9 mouse cellular contexts compared by ENCODE assay signal in the genomic region with DNA sequence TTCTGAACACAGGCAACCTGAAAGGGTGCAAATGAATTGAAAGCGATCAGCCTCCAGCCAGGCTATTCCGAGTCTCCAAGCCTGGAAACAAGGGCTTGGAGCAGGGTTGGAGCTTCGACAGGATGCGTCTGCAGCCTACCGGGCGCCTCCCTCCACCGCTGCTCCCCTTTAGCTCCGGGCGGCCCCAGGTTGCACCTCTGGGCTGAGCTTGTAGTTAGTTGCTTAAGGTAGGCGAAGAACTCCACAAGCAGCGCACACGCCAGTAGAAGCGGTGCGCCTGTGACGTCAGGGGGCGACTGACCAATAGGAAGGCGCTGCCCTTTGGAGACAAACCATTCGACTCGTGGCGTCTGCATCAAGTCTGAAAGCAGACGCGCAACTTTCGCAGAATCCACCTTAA. TPM values are rescaled to one million over a fixed set of nuclear protein-coding genes. Genes with fewer than 3 reads are reported as not detected.
DNase-seq lines count a peak whose midpoint lies in the region; ATAC-seq lines count a peak whose summit lies in the region.
"Had no signal": no experiment of that assay in that cellular context is flagged by ENCODE, and none has a peak within 500 bp of the region (broad histone marks: within the 10 kb centered on the region; RNA-seq: fewer than 3 reads in every experiment).

No protein-coding gene starts in this region.

- peak overlapping the region; percentile 55 for H3K4me3 ChIP-seq in heart, embryonic 11.5 days (ENCODE audit: low read depth, low read length)
- H3K4me3 ChIP-seq in forebrain, embryonic 12.5 days (replicated peaks) = peak overlapping the region; percentile 59
- H3K4me3 ChIP-seq in midbrain, embryonic 12.5 days = peak overlapping the region; percentile 49

- H3K9ac ChIP-seq in heart, embryonic 11.5 days (ENCODE audit: low read depth, low read length) = no peak overlapping the region
- peak overlapping the region; percentile 83 for H3K9ac ChIP-seq in forebrain, embryonic 12.5 days
- no peak overlapping the region for H3K9ac ChIP-seq in midbrain, embryonic 12.5 days (replicated peaks)

- H3K27ac ChIP-seq in heart, embryonic 11.5 days (ENCODE audit: low read depth, low read length) = no peak overlapping the region
- peak overlapping the region; percentile 97 for H3K27ac ChIP-seq in forebrain, embryonic 12.5 days
- no peak overlapping the region for H3K27ac ChIP-seq in midbrain, embryonic 12.5 days (replicated peaks)
- H3K27ac ChIP-seq: macrophage had no signal

- DNase-seq in heart, adult 18-20 months = no peak
- peak; percentile 90 for DNase-seq in ZHBTc4 (ENCODE audit: low read depth, low spot score)
- peak; percentile 56 to 61 for DNase-seq in kidney, postnatal 4 days
- DNase-seq in B cell, adult 2 months = no peak
- DNase-seq in natural killer cell, adult 2 months (ENCODE audit: low spot score in 2 of 2) = no peak

- ATAC-seq in heart, embryonic 11.5 days (replicated peaks; ENCODE audit: insufficient number of reproducible peaks, low FRiP score, low TSS enrichment) = peak; percentile 27; the same call in 1 of the 2 replicates
- peak; percentile 82 for ATAC-seq in forebrain, embryonic 12.5 days (ENCODE audit: low FRiP score)
- ATAC-seq in midbrain, embryonic 12.5 days (ENCODE audit: low FRiP score, low read depth) = peak; percentile 77

- no peaks in the 10 kb centered on the region for H3K36me3 ChIP-seq in heart, embryonic 11.5 days (ENCODE audit: control insufficient read depth, insufficient read depth, low read length)
- H3K36me3 ChIP-seq in forebrain, embryonic 12.5 days (replicated peaks) = no peaks in the 10 kb centered on the region
- H3K36me3 ChIP-seq in midbrain, embryonic 12.5 days = no peaks in the 10 kb centered on the region

- peak overlapping the region; percentile 96 for H3K4me2 ChIP-seq in heart, embryonic 11.5 days
- H3K4me2 ChIP-seq in forebrain, embryonic 12.5 days = peak overlapping the region; percentile 76
- H3K4me2 ChIP-seq in midbrain, embryonic 12.5 days (replicated peaks) = peak overlapping the region; percentile 77

- H3K27me3 ChIP-seq in heart, embryonic 11.5 days (ENCODE audit: control insufficient read depth, insufficient read depth, low read length) = peaks cover 81% of the 10 kb centered on the region
- peaks cover 93% of the 10 kb centered on the region for H3K27me3 ChIP-seq in forebrain, embryonic 12.5 days
- H3K27me3 ChIP-seq in midbrain, embryonic 12.5 days = peaks cover 94% of the 10 kb centered on the region

- WGBS in heart, embryonic 11.5 days (ENCODE audit: insufficient replicate concordance) = under 1% methylated on average over 23 of the region's 23 CpGs
- WGBS in forebrain, embryonic 12.5 days = under 1% methylated on average over 22 of the region's 23 CpGs
- WGBS in midbrain, embryonic 12.5 days = under 1% methylated on average over 23 of the region's 23 CpGs

- peaks cover 21% of the 10 kb centered on the region for H3K4me1 ChIP-seq in heart, embryonic 11.5 days (ENCODE audit: control insufficient read depth, insufficient read depth, low read length)
- peaks cover 20% of the 10 kb centered on the region for H3K4me1 ChIP-seq in forebrain, embryonic 12.5 days
- peaks cover 22% of the 10 kb centered on the region for H3K4me1 ChIP-seq in midbrain, embryonic 12.5 days

- H3K9me3 ChIP-seq in heart, embryonic 11.5 days (replicated peaks; ENCODE audit: control insufficient read depth, low read length) = no peaks in the 10 kb centered on the region
- H3K9me3 ChIP-seq in forebrain, embryonic 12.5 days = no peaks in the 10 kb centered on the region
- no peaks in the 10 kb centered on the region for H3K9me3 ChIP-seq in midbrain, embryonic 12.5 days

RNA-seq across cellular contexts. Expression of a gene that starts 0.5 kb away (rescaled TPM):
- polyA plus RNA-seq in heart, embryonic 11.5 days (2014; fragmentation: Nextera tagmentation; extraction: Ambion mirVana) = 0.47 TPM in 1 of 2 replicates, not detected in the other
- not detected for total RNA-seq in heart, adult 18-20 months (2021)
- 10.1 and 15.7 TPM in 2 replicates for polyA plus RNA-seq in forebrain, embryonic 12.5 days (2016; fragmentation: Nextera tagmentation; extraction: Ambion mirVana)
- polyA plus RNA-seq in midbrain, embryonic 12.5 days (2016; fragmentation: Nextera tagmentation; extraction: Ambion mirVana) = 2.6 and 3.5 TPM in 2 replicates
- polyA plus RNA-seq: macrophage had no signal

RNA-seq across cellular contexts. Expression of a gene that starts 19.3 kb away (rescaled TPM):
- polyA plus RNA-seq in heart, embryonic 11.5 days (2014; fragmentation: Nextera tagmentation; extraction: Ambion mirVana) = 0.93 and 1.2 TPM in 2 replicates
- under 1 TPM in 1 of 2 experiments, not detected in 1; 0.37 TPM for total RNA-seq in heart, adult 18-20 months (2021)
- 68.0 and 102 TPM in 2 replicates for polyA plus RNA-seq in forebrain, embryonic 12.5 days (2016; fragmentation: Nextera tagmentation; extraction: Ambion mirVana)
- polyA plus RNA-seq in midbrain, embryonic 12.5 days (2016; fragmentation: Nextera tagmentation; extraction: Ambion mirVana) = 16.1 and 22.3 TPM in 2 replicates
- polyA plus RNA-seq: macrophage had no signal

Comparison
In these comparisons a context has a peak if more than half of its experiments do, and no peak if none do; other contexts are left out.
1. ATAC-seq: peak in every context shown above with its lines; median percentile 82 in forebrain, embryonic 12.5 days; 77 in midbrain, embryonic 12.5 days; 27 in heart, embryonic 11.5 days.
2. DNase-seq: peak in ZHBTc4 (single experiment) and kidney, postnatal 4 days (2 of 2); none in heart, adult 18-20 months (0 of 2), B cell, adult 2 months (0 of 2) and natural killer cell, adult 2 months (0 of 2).
3. Peak in every context shown above with its lines, with median percentiles within 50 percentile points of each other: H3K4me2 ChIP-seq and H3K4me3 ChIP-seq.